Mouse (Mus musculus): Measurements from ENCODE around the gene Mrpl42.

The Mrpl42 gene

DNA sequence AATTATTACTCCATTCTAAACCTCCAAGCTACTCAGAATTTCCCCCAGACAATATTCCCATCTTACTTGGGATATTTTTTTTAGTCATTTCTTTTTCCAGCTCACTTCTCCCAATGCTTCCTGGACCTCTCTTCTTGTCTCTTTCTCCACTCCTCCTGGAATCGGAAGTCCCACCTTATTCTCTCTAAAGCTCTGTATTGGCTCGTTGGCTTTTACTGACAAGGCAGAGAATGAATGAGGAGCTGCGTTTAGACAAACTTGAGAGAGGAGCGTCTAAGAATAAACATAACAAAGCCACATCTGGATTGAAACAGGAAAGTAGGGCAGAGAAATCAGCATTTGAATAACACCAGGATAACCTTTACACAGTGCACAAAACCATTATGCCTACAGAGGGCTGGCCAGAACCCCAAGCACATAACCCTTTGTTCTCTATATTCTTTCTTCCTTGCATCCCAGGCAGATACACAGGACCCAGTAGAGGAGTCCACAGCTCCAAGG is 40.6 kb downstream of the Mrpl42 start:
- in situ Hi-C loops (cut with MboI, MseI) = no loop called here

DNA sequence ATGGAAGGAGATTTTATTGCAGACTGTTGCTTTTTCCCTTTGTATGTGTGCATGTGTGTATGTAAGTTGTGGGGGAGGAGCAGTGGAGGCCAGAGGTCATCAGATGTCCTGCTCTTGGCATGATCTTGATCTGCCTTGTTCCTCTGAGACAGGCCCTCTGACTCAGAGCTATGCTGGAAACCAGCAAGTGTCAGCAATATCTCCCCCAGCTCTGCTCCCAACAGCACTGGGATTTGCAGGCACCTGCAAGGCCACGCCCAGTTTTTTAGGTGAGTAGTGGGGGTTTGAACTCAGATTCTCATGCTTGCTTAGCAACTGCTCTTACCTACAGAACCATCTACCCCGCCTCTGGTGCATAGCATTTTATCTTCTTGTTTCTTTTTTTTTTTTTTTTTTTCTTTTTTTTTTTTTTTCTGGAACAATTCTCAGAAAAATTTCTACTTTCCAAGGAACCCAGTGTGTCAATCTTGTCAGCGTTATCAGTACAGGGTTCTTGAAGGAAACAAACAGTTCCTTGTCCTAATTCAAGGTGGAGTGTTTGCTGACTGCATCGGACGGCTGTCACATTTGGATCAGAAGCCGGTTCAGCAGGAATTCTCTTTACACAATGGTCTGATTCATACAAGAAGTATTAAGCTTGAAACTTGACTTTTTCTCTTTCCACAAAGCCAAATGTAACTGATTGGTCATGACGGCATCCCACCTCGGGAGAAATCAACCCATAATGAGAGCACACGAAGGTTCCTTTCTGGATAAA is 43.5 kb downstream of the Mrpl42 start:
- in situ Hi-C loops (cut with MboI, MseI) = no loop called here

DNA sequence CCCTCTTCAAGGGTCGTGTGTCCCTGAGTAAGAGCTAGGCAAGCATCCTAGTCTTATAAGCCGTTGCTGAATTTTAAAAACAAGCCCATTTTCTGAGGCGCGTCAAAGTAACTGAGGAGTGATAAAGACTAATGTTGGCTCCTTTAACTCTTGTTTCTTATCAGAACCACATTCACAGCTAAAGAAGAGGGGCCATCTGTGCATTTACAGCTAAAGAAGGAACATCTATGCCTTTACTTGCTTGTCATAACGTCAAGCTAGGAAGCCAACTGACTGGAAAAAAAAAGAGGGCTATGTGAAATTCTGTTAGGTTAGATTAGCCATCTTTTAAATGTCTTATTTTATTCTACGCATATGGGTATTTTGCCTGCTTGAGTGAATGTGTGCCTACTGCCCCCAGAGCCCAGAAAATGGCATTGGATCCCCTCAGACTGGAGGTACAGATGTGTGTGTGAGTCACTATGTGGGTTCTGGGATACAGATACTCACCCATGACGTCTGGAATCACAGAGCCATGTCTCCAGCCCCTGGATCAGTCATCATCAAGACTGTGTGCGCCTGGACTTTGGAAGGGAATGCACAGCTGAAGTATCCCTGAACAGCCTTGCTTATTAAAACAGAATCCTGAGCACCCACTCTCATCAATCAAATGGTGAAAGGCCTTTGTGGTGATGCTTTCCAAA is 44.2 kb downstream of the Mrpl42 start:
- in situ Hi-C loops (cut with MboI, MseI) = no loop called here

DNA sequence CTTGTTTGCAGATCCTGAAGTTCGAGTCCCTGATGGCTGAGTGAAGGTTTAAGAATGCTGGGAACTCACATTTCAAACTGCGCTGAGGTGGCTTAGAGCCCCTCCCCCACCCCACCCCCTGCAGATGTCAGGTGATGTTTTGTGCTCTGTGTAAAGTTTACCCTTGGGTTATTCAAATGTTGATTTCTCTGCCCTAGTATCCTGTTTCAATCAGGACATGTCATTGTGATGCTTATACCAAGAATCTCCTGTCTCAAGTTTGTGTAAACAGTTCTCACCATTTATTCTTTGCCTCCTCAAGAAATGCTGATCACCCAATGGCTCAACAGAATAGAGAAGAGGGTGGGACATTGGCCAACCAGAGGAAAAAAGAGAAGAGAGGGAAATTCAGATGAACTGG is 45.6 kb downstream of the Mrpl42 start:
- in situ Hi-C loops (cut with MboI, MseI) = no loop called here

DNA sequence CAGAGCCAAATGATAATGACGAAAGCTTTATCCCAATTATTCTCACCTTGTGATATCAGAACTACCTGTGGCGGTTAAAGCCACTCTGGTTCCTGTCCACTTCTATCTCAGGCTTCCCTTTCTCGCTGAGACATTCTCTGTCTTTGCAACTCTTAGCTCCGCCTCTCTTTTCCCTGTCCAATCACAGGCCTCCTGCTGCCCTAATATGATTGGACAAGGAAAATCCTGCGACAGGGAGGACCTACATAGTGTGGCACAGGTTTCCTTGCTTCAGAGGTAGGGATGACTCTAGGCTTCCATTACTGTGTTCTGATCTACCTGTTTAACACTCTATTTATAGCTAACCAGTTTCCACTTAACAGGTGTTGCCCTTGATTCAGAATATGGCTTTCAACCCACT is 48.5 kb downstream of the Mrpl42 start:
- in situ Hi-C loops (cut with MboI, MseI) = no loop called here

DNA sequence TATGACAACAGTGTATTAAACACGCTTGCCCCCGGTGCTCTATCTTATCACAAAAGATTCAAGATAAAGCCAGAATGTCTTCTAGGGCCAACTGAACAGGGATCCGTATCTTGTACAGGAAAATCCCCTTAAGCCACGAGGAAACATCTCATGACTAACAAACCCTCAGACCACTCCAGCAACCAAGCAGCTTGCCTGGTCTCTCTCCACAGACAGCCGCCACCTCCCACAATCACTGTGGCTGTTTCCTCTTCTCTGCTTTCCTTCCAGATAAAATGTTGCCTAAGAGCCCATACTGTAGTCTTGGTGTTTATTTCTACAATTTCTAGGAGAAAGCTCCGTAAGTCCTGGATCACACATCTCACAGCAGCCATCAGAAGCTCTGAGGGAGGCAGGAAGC is 52.7 kb downstream of the Mrpl42 start:
- in situ Hi-C loops (cut with MboI, MseI) = no loop called here

DNA sequence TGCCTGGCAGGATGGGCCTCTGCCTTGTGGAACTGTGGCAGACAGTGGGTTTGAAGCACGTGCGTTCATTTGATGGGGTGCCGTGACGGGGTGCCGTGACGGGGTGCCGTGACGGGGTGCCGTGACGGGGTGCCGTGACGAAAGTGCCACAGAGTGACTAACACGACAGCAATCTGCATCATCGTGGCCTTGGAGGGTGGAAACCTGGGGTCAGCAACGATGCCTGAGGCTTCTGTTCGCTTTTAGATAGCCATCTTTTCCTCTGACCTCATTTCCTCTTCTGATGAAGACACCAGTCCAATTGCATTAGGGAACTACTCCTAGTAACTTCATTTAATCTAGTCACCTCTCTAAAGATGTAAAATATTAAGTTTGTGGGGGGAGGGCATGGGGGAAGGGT is 53.8 kb downstream of the Mrpl42 start:
- in situ Hi-C loops (cut with MboI, MseI) = no loop called here

DNA sequence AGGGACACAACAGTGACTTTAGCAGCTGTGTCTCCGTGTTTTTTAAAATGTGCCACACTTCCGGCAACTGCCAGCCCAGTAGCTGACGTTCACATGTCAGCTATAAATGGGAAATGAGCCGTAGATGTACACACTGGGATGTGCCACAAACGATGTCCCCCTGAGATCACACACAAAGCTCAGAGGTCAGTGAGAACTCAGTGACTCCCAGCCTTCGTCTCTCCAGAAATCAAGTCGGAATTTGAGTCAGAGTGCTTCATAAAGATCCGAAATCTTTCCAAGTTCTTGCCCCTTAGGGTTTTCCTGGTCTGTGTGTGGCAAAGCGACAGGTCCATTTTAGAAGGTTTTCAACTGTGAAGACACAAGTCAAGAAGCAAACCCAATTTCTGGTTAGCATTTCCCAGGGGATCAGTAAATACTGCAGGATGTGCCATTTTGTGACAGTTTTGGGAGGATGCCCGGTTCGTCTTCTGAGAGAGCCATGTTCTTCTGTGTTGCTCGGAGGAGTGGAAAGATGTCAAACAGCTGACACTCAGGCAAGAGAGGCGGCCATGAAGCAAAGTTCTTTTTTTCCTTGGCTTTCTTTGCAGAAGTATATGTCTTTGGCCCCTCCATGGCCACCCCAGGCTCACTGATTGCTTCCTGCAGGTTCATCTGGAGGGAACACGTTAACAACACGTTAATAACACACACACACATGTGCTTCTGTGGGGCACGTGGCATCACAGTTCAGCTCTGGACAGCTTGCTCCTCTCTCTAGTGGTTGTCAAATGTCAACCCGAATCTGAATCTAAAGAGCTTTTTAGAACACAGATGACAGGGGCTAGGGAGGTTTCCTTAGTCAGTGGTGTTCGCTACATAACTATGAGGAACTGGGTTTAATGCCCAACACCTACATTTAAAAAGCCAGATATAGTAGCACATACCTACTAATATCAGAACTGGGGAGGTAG is 56.4 kb downstream of the Mrpl42 start:
- in situ Hi-C loops (cut with MboI, MseI) = no loop called here

DNA sequence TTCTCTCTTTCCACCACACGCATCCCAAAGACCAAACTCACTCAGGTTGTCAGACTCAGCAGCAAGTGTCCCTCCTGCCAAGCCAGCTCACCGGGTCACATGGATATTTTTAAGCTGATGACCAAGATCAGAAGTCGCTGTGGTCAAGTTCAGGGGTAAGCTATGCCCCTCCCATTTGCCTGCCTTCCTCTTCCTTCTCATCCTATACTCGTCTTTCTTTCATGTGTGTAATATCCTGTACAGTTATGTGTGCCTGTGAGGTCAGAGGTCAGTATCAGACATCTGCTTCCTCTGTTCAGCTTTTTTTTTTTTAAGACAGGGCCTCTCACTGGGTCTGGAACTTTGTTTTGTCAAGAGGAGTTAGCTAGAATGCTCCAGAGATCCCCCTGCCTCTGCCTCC is 59.4 kb downstream of the Mrpl42 start:
- in situ Hi-C loops (cut with MboI, MseI) = no loop called here

DNA sequence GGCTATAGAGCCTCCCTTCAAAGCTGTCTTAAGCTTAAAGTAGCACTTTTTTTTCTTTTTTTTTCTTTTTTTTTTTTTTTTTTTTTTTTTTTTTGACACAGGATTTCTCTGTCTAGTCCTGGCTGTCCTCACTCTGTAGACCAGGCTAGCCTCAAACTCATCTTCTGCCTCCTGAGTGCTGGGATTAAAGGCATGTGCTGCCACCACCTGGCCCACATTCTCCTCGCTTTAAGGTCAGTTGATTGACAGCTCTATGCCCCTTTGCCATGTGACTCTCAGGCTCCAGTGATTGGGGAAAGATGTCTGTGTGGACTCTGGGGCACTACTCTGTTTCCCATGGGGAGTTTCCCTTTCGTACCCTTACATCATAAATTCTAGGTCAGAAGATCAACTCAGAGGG is 61.2 kb downstream of the Mrpl42 start:
- in situ Hi-C loops (cut with MboI, MseI) = no loop called here

DNA sequence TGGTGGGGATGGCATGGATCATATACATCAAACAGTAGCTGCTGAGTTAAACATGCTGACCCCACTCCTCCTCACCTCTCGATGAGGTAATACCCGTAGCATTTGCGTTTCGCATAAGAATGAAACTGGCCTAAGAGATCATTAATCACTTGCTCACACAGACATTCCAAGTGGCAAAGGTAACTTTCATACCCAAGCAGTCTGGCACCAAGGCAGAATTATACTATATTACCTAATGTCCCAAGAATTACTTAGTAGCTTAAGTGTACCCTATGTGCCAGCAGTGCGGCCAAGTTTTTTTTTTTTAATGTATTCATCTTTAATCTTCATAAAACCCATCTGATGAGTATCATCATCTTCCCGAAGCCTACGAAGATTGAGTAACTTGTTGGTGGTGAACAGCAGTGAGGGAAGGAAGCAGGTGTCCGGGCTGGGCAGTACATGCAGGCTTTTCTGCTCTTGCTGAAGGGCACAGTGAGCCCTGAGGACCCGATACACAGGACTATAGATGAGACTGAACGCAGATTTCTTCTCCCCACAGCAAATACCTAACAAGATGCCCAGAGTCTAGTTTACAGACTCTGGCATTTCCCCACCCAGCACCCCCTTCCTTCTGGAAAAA is 61.9 kb downstream of the Mrpl42 start:
- in situ Hi-C loops (cut with MboI, MseI) = loop anchor here (10.0 kb wide), 1 partner anchor 1765 kb away; no protein-coding TSS in a partner anchor

DNA sequence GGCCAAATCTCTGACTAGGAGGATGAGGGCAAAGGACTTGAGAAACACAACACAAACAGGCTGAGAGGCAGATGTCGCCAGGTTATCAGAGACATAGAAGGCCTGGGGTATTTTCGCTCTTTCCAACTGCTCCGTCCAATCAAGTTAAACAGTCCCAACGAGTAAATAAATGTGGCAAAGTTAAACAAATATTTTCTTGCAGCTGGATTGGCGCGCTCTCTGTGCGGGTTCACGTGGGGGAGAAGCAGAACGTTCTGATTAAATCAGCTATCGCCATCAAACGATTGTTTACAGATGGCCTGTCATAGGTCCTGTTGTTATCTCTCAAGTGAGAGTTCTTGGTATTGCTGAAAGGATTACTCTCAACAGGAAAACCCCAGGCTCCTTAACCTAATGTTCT is 62.8 kb downstream of the Mrpl42 start:
- in situ Hi-C loops (cut with MboI, MseI) = loop anchor here (10.0 kb wide), 1 partner anchor 1764 kb away; no protein-coding TSS in a partner anchor
